9 mouse cellular contexts compared by ENCODE assay signal in the genomic region with DNA sequence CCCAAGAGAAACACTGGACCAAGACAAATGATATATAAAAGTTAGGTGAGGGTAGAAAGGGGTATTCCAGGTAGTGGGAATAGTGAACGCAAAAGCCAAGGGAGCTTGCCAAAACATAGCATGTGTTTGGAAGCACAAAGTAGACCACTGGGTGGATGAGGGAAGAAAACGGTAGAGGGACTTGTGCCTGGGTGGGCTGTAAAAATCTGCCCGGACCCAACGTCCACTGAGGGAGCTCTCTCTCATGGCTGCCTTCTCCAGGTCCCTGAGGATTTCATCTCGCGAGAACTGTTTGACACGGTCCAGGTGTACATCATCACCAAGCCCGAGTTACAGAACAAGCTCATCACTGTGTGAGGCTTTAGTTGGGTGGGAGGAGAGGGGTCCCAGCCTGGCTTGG. TPM values are rescaled to one million over a fixed set of nuclear protein-coding genes. Genes with fewer than 3 reads are reported as not detected.
A peak's percentile ranks its signal among the peaks of the same experiment; 100 is the strongest.
DNase-seq lines count a peak whose midpoint lies in the region; ATAC-seq and TF ChIP-seq lines count a peak whose summit lies in the region.
"Had no signal": no experiment of that assay in that cellular context is flagged by ENCODE, and none has a peak within 500 bp of the region (broad histone marks: within the 10 kb centered on the region; RNA-seq: fewer than 3 reads in every experiment).

No protein-coding gene starts in this region.

- peak overlapping the region; percentile 75 for H3K4me3 ChIP-seq in heart, adult 2 months
- H3K4me3 ChIP-seq in ES-Bruce4 (ENCODE audit: low read depth, low read length): peak overlapping the region; percentile 98
- H3K4me3 ChIP-seq in forebrain, embryonic 15.5 days: peak overlapping the region; percentile 89
- H3K4me3 ChIP-seq in liver, embryonic 14.5 days (ENCODE audit: insufficient read depth in 1 of 2, low read depth in 2 of 2, low read length in 2 of 2): peak overlapping the region; percentile 67 to 96

- DNase-seq in heart, adult 2 months: no peak
- no peak for DNase-seq in heart, postnatal 36 days
- no peak for DNase-seq in liver, embryonic 14.5 days (ENCODE audit: low read depth in 3 of 3, low spot score in 3 of 3)
- DNase-seq in adrenal gland, postnatal 4 days (ENCODE audit: low spot score in 2 of 2): no peak
- no peak for DNase-seq in urinary bladder, postnatal 36 days (ENCODE audit: low spot score in 2 of 2)

- H3K9ac ChIP-seq in heart, adult 2 months (ENCODE audit: low read depth, low read length): no peak overlapping the region; the same call in 1 of the 2 replicates
- peak overlapping the region; percentile 60 for H3K9ac ChIP-seq in ES-Bruce4 (ENCODE audit: low read depth, poor library complexity, severe bottlenecking)
- H3K9ac ChIP-seq in forebrain, embryonic 15.5 days (replicated peaks): peak overlapping the region; percentile 65; the same call in 1 of the 2 replicates
- H3K9ac ChIP-seq in liver, embryonic 14.5 days (replicated peaks): peak overlapping the region; percentile 83

- H3K27me3 ChIP-seq in heart, adult 2 months (ENCODE audit: control insufficient read depth, insufficient read depth, low read length): no peaks in the 10 kb centered on the region
- H3K27me3 ChIP-seq in ES-Bruce4 (ENCODE audit: control insufficient read depth, insufficient read depth, low read length, poor library complexity, severe bottlenecking): no peaks in the 10 kb centered on the region
- no peaks in the 10 kb centered on the region for H3K27me3 ChIP-seq in forebrain, embryonic 15.5 days
- H3K27me3 ChIP-seq in liver, embryonic 14.5 days (ENCODE audit: control insufficient read depth, insufficient read depth, low read length): no peaks in the 10 kb centered on the region

- ATAC-seq in forebrain, embryonic 15.5 days (replicated peaks): no peak
- no peak for ATAC-seq in liver, embryonic 14.5 days (ENCODE audit: insufficient read depth)
- ATAC-seq in CD4-positive, CD25-positive, alpha-beta regulatory T cell, adult 4 months: no peak

- TF ChIP-seq EP300 in heart, adult 2 months (IDR thresholded peaks at IDR 0.05; ENCODE audit: insufficient read depth, low read depth, low read length): no peak
- TF ChIP-seq EP300 in ES-Bruce4 (IDR thresholded peaks at IDR 0.05; ENCODE audit: insufficient read depth, low read depth, low read length): no peak
- TF ChIP-seq EP300 in liver, embryonic 14.5 days (IDR thresholded peaks at IDR 0.05; ENCODE audit: low read depth): no peak

- H3K4me2 ChIP-seq in forebrain, embryonic 15.5 days (replicated peaks): peak overlapping the region; percentile 77
- peak overlapping the region; percentile 98 for H3K4me2 ChIP-seq in liver, embryonic 14.5 days (ENCODE audit: low read depth)

- no peaks in the 10 kb centered on the region for H3K79me2 ChIP-seq in heart, adult 2 months (replicated peaks; ENCODE audit: control insufficient read depth, insufficient read depth, low read length)

- no peak overlapping the region; the same call in 1 of the 2 replicates for H3K27ac ChIP-seq in heart, adult 2 months
- no peak overlapping the region for H3K27ac ChIP-seq in ES-Bruce4 (ENCODE audit: insufficient read depth, low read length)
- H3K27ac ChIP-seq in forebrain, embryonic 15.5 days (replicated peaks): no peak overlapping the region
- no peak overlapping the region for H3K27ac ChIP-seq in liver, embryonic 14.5 days

- peaks cover 5% of the 10 kb centered on the region; the same call in 1 of the 2 replicates for H3K4me1 ChIP-seq in heart, adult 2 months (ENCODE audit: control insufficient read depth, insufficient read depth, low read length)
- no peaks in the 10 kb centered on the region for H3K4me1 ChIP-seq in ES-Bruce4 (ENCODE audit: control insufficient read depth, insufficient read depth, low read length)
- H3K4me1 ChIP-seq in forebrain, embryonic 15.5 days: peaks cover 46% of the 10 kb centered on the region
- H3K4me1 ChIP-seq in liver, embryonic 14.5 days (replicated peaks; ENCODE audit: control insufficient read depth in 2 of 2, insufficient read depth in 2 of 2, low read length in 1 of 2): peaks cover 12 to 15% of the 10 kb centered on the region in 2 experiments

- no peak for TF ChIP-seq CTCF in heart, adult 2 months (IDR thresholded peaks at IDR 0.05)
- no peak for TF ChIP-seq CTCF in ES-Bruce4 (IDR thresholded peaks at IDR 0.05; ENCODE audit: low read depth, low read length)
- TF ChIP-seq CTCF in liver, embryonic 14.5 days (IDR thresholded peaks at IDR 0.05; ENCODE audit: low read depth): no peak

- H3K9me3 ChIP-seq in ES-Bruce4 (replicated peaks; ENCODE audit: control insufficient read depth, insufficient read depth, low read length, poor library complexity, severe bottlenecking): no peaks in the 10 kb centered on the region
- no peaks in the 10 kb centered on the region for H3K9me3 ChIP-seq in forebrain, embryonic 15.5 days
- no peaks in the 10 kb centered on the region for H3K9me3 ChIP-seq in liver, embryonic 14.5 days (ENCODE audit: control insufficient read depth, low read length)

- no peaks in the 10 kb centered on the region for H3K36me3 ChIP-seq in heart, adult 2 months (ENCODE audit: control insufficient read depth, insufficient read depth, low read length)
- H3K36me3 ChIP-seq in ES-Bruce4 (ENCODE audit: control insufficient read depth, insufficient read depth, low read length, poor library complexity, severe bottlenecking): peaks cover 10% of the 10 kb centered on the region
- peaks cover 44% of the 10 kb centered on the region for H3K36me3 ChIP-seq in forebrain, embryonic 15.5 days
- H3K36me3 ChIP-seq in liver, embryonic 14.5 days (replicated peaks; ENCODE audit: control insufficient read depth, insufficient read depth, low read depth): peaks cover 23% of the 10 kb centered on the region

- intact Hi-C loops in heart, adult 2 months (cut with DNase I): loop anchor here (1.0 to 10.0 kb wide), 2 partner anchors 9 to 858 kb away; a partner anchor contains a TSS
- intact Hi-C loops in heart, postnatal 36 days (cut with DNase I): no loop called here

- 35% methylated on average over 8 of the region's 8 CpGs for WGBS in heart, adult 2 months
- WGBS in forebrain, embryonic 15.5 days: 46% methylated on average over 8 of the region's 8 CpGs
- WGBS in liver, embryonic 14.5 days (ENCODE audit: insufficient replicate concordance): 46% methylated on average over 8 of the region's 8 CpGs

- no peak for TF ChIP-seq POLR2A in heart, adult 2 months (IDR thresholded peaks at IDR 0.05; ENCODE audit: insufficient read depth, low read depth, low read length)
- TF ChIP-seq POLR2A in ES-Bruce4 (IDR thresholded peaks at IDR 0.05; ENCODE audit: insufficient read depth, low read length): no peak

RNA-seq across cellular contexts. Expression of a gene that starts 0.7 kb away (rescaled TPM):
- 10 to 100 TPM; 17.2 to 22.1 TPM for total RNA-seq in heart, adult 2 months (2021)
- 33.6 and 40.9 TPM in 2 replicates for polyA plus RNA-seq in heart, adult 2 months (2012; rRNA removed)
- 10 to 100 TPM; 17.5 to 18.5 TPM for total RNA-seq in heart, postnatal 36 days (2021)
- polyA plus RNA-seq in ES-Bruce4 (2011; ENCODE audit: insufficient read depth, insufficient read length, low read depth, missing spikeins): 32.3 and 32.7 TPM in 2 replicates
- polyA plus RNA-seq in forebrain, embryonic 15.5 days (2015; fragmentation: Nextera tagmentation; extraction: Ambion mirVana): 74.9 and 78.7 TPM in 2 replicates
- polyA plus RNA-seq in liver, embryonic 14.5 days (2012; rRNA removed): 10.5 and 12.9 TPM in 2 replicates
- 9.2 and 10.2 TPM in 2 replicates for polyA plus RNA-seq in liver, embryonic 14.5 days (2014; fragmentation: Nextera tagmentation; extraction: Ambion mirVana)
- total RNA-seq in adrenal gland, postnatal 4 days (2021): 10 to 100 TPM; 18.8 to 19.6 TPM
- 10 to 100 TPM; 54.1 to 59.0 TPM for polyA plus RNA-seq in CD4-positive, CD25-positive, alpha-beta regulatory T cell, adult 4 months (2017; shearing (Covaris generic))

RNA-seq across cellular contexts. Expression of a gene that starts 0.7 kb away (rescaled TPM):
- 1 to 10 TPM; 3.2 to 4.3 TPM for total RNA-seq in heart, adult 2 months (2021)
- polyA plus RNA-seq in heart, adult 2 months (2012; rRNA removed): 10.6 and 11.0 TPM in 2 replicates
- total RNA-seq in heart, postnatal 36 days (2021): 1 to 10 TPM; 4.7 to 5.3 TPM
- 7.7 and 9.2 TPM in 2 replicates for polyA plus RNA-seq in ES-Bruce4 (2011; ENCODE audit: insufficient read depth, insufficient read length, low read depth, missing spikeins)
- 34.7 and 36.0 TPM in 2 replicates for polyA plus RNA-seq in forebrain, embryonic 15.5 days (2015; fragmentation: Nextera tagmentation; extraction: Ambion mirVana)
- 9.8 and 12.1 TPM in 2 replicates for polyA plus RNA-seq in liver, embryonic 14.5 days (2012; rRNA removed)
- 14.1 and 14.3 TPM in 2 replicates for polyA plus RNA-seq in liver, embryonic 14.5 days (2014; fragmentation: Nextera tagmentation; extraction: Ambion mirVana)
- 10 to 100 TPM; 19.2 to 21.7 TPM for total RNA-seq in adrenal gland, postnatal 4 days (2021)
- 10 to 100 TPM; 67.6 to 79.7 TPM for polyA plus RNA-seq in CD4-positive, CD25-positive, alpha-beta regulatory T cell, adult 4 months (2017; shearing (Covaris generic))

RNA-seq across cellular contexts. Expression of a gene that starts 4.4 kb away (rescaled TPM):
- not detected for total RNA-seq in heart, adult 2 months (2021)
- 0.64 and 1.3 TPM in 2 replicates for polyA plus RNA-seq in heart, adult 2 months (2012; rRNA removed)
- not detected for total RNA-seq in heart, postnatal 36 days (2021)
- not detected in 2 replicates for polyA plus RNA-seq in ES-Bruce4 (2011; ENCODE audit: insufficient read depth, insufficient read length, low read depth, missing spikeins)
- 3.7 and 4.6 TPM in 2 replicates for polyA plus RNA-seq in forebrain, embryonic 15.5 days (2015; fragmentation: Nextera tagmentation; extraction: Ambion mirVana)
- polyA plus RNA-seq in liver, embryonic 14.5 days (2012; rRNA removed): 0.19 and 0.25 TPM in 2 replicates
- polyA plus RNA-seq in liver, embryonic 14.5 days (2014; fragmentation: Nextera tagmentation; extraction: Ambion mirVana): 0.20 and 0.28 TPM in 2 replicates
- 1 to 10 TPM in 1 of 2 experiments, under 1 TPM in 1; 0.71 to 1.6 TPM for total RNA-seq in adrenal gland, postnatal 4 days (2021)
- polyA plus RNA-seq in CD4-positive, CD25-positive, alpha-beta regulatory T cell, adult 4 months (2017; shearing (Covaris generic)): 1 to 10 TPM in 1 of 2 experiments, not detected in 1; 3.0 TPM
- total RNA-seq: gastrocnemius, postnatal 25 days had no signal

RNA-seq across cellular contexts. Expression of a gene that starts 8.6 kb away (rescaled TPM):
- total RNA-seq in heart, adult 2 months (2021): 10 to 100 TPM; 12.6 to 13.4 TPM
- polyA plus RNA-seq in heart, adult 2 months (2012; rRNA removed): 15.5 and 18.5 TPM in 2 replicates
- total RNA-seq in heart, postnatal 36 days (2021): 10 to 100 TPM; 16.5 to 17.3 TPM
- polyA plus RNA-seq in ES-Bruce4 (2011; ENCODE audit: insufficient read depth, insufficient read length, low read depth, missing spikeins): 23.7 and 24.8 TPM in 2 replicates
- 38.9 and 41.1 TPM in 2 replicates for polyA plus RNA-seq in forebrain, embryonic 15.5 days (2015; fragmentation: Nextera tagmentation; extraction: Ambion mirVana)
- polyA plus RNA-seq in liver, embryonic 14.5 days (2012; rRNA removed): 9.8 and 13.6 TPM in 2 replicates
- polyA plus RNA-seq in liver, embryonic 14.5 days (2014; fragmentation: Nextera tagmentation; extraction: Ambion mirVana): 11.2 and 12.0 TPM in 2 replicates
- total RNA-seq in adrenal gland, postnatal 4 days (2021): 10 to 100 TPM; 34.9 to 37.6 TPM
- 10 to 100 TPM; 77.8 to 89.5 TPM for polyA plus RNA-seq in CD4-positive, CD25-positive, alpha-beta regulatory T cell, adult 4 months (2017; shearing (Covaris generic))

RNA-seq across cellular contexts. Expression of a gene that starts 9.0 kb away (rescaled TPM):
- total RNA-seq in heart, adult 2 months (2021): 10 to 100 TPM; 20.3 to 22.9 TPM
- polyA plus RNA-seq in heart, adult 2 months (2012; rRNA removed): 25.9 and 28.3 TPM in 2 replicates
- total RNA-seq in heart, postnatal 36 days (2021): 10 to 100 TPM; 22.7 to 26.8 TPM
- polyA plus RNA-seq in ES-Bruce4 (2011; ENCODE audit: insufficient read depth, insufficient read length, low read depth, missing spikeins): 10.7 and 11.6 TPM in 2 replicates
- 45.7 and 45.8 TPM in 2 replicates for polyA plus RNA-seq in forebrain, embryonic 15.5 days (2015; fragmentation: Nextera tagmentation; extraction: Ambion mirVana)
- 8.3 and 8.6 TPM in 2 replicates for polyA plus RNA-seq in liver, embryonic 14.5 days (2012; rRNA removed)
- 15.6 and 15.7 TPM in 2 replicates for polyA plus RNA-seq in liver, embryonic 14.5 days (2014; fragmentation: Nextera tagmentation; extraction: Ambion mirVana)
- 10 to 100 TPM; 40.8 to 44.6 TPM for total RNA-seq in adrenal gland, postnatal 4 days (2021)
- polyA plus RNA-seq in CD4-positive, CD25-positive, alpha-beta regulatory T cell, adult 4 months (2017; shearing (Covaris generic)): 10 to 100 TPM; 19.7 to 28.0 TPM
